Mouse (Mus musculus) cerebellum, postnatal 10 days (tissue): ENCODE measurements at regions not wholly inside any gene's neighbourhood (a gene's known extent, or its start where the extent isn't known, plus 50 kb on each side); places are given as distances from the start of the nearest gene placed in this dataset.
A peak's percentile ranks its signal among the peaks of the same experiment; 100 is the strongest.

ENCODE experiments used
- DNase-seq, 2 experiments: peaks; one replicate each; pipeline ENCODE4 v3.0.0; 2021; ENCODE audit warnings: mixed read lengths in 2 of 2

DNA sequence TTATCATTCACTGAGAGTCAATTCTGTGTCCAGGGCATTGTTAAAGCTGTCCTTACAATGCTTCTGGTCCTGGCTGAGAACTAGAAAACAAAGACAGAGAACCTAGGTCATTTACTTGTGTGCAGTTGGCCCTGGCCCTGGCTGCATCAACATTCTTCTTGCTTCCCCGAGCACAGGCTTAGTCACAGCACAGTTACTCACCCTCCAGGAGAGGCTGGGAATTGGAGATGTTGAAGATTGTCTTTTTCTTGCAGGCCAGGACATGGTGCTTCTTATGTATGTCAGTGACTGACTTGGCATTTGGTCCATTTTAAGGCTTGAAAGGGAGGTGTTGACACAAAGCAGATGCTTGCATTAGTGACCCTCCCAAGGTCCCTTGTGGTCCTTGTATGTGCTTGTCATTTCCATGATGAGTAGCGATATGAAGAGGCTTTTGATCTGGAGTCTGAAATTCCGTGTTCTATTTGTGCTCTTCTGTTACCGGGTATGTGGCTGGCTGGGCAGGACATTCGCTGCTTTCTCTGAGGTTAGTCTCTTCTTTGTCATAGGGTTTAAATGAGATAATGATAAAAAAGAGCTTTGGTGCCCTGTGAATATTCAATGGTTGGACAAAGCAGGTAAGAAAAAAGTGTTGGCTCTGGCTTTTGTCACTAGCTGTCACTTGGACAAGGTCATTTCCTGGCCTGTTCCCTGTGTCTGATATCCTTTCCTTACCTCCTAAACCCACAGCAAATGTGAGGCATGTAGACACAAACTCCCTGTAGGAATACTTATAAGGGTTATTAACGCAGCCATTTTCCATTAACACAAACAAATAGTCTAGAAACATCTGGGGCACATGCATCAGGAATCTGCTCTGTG is 285.0 kb upstream of the Gm21798 start:
- DNase-seq, result no peak

DNA sequence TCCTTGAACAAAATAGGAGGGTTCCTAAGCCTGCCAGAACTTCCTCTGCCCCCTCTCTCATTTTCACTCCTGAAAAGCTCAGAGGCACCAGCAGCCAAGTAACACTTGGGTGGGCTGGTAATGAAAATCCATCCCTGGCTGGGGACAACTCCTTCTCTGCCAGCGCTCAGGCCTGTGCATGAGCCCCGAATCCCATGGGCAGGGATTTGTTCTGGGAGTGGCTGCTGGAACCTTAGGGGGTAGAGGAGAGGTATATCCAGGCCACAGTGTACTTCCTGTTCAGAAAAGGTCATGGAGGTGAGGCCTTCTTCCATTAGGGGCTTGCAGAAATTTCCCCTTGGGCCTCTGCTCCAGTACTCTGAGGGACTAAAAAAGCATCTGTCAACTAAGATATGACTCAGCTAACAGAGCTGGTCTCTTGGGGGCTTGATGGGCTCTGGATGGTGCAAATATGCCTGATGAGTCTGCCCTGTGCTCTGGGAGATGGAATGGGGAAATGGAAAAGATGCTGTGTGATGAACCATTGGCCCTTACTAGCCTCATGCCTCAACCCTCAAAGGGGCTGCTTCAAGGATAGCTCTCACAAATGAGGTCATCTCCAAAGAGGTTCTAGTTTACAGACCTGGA is 284.2 kb upstream of the Gm21798 start:
- peak; percentile 52 to 67 for DNase-seq

DNA sequence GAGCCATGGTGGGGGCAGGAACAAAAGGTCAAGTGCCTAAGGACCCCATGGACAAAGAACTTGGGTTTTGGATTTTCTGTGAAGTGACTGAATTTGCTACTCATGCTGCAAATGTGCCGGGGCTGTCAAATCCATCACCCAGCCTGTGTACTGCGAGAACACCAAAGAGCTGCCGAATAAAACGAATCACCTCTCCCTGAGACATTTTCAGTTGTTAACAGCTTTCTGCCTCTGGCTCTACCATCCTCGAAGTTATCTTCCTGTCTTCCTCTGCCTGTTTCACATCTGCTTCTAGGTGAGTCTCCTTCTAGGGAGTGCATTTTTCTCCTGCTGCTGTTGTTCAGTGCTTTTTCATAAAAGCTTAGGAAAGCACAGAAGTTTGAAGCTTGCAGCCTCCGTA is 283.3 kb upstream of the Gm21798 start:
- DNase-seq, result no peak

DNA sequence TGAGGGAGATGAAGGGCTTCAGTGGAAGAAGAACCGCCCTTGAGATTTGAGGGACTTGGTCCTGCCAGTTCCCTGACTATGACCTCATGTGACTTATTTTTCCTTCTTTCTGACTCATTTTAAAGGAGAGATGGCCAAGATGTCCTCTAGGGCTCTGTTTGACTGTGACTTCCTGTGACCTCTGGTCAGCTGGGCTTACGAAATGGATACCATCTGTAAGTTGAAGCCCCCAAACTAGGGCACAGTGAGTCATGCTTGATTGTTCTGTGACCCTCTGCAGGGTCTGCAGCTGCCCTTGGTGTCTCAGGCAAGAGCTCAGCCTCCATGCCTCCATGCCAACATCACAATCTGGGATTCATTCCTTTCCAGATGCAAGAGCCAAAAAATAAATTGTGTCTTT is 282.3 kb upstream of the Gm21798 start:
- DNase-seq, result peak; percentile 46 to 48

DNA sequence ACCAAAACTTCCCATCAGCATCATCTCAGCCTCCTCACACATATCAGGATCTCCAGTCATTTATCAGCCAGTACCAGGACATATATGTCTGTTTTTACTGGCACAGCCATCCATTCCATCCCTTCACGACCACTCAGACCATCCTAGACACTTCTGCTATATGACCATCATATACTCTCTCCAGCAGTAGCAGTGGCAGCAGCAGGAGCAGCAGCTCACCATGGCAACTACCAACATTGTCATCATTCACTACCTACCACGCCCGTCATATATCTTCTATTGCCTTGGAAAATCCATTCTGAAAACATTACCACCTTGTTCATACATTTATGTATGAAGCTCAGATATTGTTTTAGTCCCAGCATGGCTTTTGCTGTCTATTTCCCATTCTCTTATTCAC is 276.1 kb upstream of the Gm21798 start:
- DNase-seq, result no peak

DNA sequence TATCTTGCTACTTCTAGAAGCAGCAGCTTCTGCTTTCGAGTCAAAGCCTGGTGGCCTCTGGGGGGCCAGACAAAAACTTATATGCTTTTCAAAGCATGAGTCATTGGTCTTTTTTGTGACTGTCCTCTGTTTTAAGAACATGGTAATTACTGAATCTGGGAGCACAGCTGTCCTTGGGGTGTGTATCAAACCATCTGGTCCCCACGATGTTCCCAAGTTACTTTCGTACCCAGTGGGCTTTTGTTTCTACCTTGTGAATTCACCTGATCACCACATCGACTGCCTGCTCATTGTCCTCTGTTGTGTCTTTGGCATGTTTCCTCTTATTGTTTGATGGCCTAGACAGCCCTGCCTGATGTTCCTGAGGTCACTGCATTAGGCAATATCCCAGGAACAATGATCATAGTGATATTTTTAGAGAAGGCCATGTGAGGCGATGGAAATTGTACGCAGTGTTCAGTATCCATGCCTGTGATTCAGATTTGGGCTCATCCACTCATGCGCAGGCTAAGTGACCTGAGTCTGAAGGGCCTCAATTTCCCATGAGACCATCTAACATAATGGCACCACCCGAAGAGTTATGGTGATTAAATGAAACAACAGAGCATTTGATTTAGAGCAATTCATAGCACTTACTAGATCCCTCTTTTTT is 275.1 kb upstream of the Gm21798 start:
- no peak for DNase-seq

DNA sequence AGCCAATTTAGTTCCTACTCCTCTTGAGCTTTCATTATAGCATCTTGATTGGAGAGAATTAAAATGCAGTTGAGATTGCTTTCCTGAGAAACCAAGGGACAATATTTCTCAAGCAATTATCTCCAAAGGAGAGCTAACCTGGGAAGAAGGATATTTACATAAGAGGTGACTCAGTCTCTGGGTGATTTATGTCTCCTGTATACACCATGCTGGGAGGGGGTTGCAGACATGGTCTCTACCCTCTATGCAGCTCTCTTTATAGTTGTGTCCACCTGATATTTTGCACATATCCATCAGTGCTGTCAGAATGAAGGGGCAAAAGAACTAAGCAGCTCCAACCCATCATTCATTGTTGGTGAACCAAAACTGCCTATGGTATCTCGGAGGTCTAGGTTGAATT is 274.6 kb upstream of the Gm21798 start:
- DNase-seq, result no peak

DNA sequence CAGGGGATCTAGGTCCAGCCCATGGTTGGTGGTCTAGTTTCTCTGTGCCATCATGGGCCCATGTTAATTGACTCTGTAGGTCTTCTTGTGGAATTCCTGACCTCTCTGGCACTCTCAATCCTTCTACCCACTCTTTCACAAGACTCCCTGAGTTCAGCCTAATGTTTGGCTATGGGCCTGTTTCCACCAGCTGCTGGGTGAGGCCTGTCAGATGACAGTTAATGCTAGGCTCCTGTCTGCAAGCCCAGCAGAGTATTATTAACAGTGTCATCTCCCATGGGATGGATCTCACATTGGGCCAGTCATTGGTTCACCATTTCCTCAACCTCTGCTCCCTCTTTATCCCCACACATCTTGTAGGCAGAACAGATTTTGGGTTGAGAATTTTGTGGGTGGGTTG is 271.5 kb upstream of the Gm21798 start:
- DNase-seq, result no peak

DNA sequence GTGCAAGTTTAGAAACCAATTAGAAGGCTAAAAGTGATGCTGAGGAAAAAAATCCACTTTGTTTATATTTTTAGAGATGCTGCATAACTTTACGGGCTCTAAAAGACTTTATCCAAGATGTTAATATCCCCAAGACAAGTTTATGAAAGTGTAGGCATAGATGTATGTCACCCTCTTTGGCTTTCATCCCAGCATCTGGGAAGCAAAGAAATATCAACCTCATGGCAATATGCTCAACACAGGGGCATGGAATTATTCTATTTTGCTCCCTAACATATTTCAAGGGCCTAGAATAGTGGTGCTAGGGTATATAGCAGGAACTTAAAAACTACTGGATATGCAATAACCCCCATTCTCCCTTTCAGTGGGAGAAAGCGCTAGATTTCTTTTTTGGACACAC is 260.0 kb upstream of the Gm21798 start:
- no peak for DNase-seq

DNA sequence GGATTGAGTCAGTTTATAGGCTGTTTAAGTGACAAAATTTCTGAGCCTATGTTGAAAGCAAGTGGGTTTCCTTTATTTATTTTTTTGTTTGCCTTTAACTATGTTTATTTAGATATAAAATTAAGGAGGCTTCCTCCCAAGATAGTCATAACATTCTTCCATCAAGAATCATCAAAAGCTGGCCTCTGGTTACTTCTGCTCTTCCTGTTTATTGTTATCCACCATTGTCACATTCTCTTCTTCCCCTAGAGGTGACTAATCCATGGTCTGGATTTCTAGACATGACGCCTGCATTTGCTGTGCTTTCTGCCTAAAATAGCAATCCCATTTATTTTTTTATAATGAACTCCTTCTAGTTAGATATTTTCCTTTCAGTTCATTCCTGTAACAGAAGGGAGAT is 259.3 kb upstream of the Gm21798 start:
- no peak for DNase-seq

DNA sequence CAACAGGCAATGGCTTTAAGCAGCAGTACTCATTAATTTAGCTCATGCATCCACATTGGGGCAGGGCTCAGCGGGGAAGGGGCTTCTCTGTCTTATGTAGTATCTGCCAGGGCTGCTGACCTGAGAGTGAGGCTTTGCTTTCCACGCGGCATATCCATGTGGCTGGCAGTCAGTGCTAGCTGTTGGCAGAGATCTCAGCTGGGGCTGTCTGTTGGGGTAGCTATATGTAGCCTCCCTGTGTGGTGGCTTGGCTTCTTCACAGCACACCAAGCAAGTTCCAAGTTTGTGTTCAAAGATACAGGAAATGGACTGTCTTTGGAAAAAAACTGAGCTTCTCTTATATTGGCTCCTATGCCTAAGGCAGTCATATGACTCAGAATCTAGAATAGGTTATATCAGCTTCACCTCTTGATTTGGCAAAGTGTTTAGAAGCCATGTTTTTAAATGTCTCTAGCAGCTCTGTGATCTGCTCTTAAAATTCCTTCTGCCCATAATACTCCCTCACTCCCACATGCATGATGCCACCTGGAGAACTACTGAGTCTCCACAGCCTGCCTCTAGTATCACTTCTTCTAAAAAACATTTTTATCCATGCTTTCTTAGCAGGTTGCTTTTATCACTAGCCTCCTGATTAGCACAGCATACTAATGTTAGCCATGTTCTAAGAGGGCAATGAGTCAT is 254.9 kb upstream of the Gm21798 start:
- peak; percentile 58 to 78 for DNase-seq

DNA sequence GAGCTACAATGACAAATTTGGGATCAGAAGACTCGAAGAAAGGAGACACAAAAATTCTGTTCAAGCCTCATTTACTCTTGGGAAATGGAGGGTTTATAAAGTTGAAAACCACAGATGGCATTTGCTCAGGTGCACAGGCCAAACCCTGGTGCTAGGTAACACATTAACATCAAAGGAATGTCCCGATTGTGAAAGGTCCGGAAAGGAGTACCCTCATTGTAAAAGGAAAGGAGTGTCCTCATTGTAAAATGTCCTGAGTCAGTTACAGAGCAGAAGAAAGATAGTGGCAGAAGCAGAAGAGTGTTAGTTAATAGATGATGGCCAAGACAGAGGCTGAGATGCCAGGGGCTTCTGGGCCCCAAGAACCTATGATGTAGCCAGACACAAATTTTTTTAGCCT is 252.8 kb upstream of the Gm21798 start:
- no peak for DNase-seq

DNA sequence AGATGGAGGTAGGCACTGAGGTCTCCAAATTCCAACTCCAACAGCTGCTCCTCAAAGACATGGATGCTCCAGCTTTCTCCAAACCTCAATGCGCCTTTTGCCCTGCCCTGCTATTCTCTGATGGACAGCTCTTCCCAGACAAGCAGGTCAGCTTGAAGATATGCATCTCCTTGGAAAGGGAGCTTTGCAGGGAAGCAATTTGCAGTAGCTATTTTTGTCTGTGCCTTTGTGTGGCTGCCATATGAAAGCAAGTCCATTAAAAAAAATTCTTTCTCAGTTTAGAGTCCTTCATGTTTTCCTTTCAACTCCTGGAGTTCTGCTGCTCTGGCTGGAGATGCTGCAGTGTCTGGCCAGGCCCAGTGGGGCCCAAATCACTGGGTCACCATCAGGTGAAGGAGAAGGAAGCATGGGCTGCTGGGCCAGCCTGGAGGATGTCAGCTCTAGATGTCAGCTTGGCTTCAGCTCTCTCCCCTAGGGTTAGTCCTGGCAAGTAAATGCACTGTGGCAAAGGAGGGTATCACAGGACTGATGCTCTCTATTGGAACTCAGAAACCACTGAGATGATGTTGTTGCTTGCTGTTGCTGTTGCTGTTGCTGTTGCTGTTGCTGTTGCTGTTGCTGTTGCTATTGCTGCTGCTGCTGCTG is 240.5 kb upstream of the Gm21798 start:
- peak; percentile 73 to 82 for DNase-seq

DNA sequence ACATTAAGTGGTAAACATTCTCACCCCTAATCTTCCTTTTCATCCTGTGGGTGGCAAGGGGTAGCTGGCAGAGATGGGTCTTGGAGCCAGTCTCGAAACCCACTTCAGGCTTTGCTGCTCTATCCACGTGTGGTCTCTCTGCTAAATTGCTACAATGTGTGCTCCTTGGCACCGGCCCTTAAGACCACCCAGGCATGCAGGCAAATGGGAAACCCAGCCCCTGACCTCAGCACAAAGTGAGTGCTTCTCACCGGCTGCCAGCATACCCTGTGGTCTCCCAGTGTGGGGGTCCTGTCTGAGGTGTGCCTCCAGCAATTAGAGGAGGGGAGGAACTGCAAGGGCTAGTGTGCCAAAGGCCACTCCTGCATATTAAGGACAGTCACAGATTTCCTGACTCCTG is 238.5 kb upstream of the Gm21798 start:
- DNase-seq, result peak; percentile 58 to 75

DNA sequence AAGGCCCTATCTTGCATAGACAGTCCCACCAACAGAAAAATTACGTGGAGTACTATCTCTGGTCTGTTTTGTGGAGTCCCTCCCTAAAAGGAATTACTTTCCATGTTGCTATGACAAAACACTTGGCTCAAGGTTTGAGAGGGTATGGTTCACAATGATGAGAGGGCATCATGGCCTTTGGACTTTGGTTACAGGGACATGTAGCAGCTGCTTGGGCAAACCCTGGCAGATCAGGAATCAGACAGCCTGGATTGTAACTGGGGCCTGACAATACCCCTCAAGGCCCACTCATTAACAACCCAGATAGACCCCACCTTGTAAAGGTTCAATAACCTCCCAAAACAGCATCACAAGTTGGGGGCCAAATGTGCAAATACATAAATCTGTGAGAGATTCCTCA is 237.0 kb upstream of the Gm21798 start:
- DNase-seq, result no peak

DNA sequence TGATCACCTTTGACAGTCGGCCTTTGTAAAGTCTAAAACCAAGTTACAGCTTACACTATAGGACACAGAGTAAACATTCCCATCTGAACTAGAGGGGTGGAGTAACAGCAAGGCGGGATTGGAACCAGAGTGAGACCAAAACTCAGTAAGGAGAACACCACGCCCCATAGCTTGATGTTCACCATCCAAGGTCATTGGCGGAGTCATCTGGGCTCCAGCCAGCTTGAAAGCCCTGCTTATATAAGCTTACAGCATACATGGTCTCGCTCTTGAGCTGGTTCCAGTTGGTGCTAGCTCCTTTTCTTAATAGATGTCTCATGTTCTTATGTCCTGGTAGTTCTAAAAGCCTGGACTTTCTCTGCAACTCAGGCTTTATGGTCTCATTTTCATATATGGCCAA is 236.4 kb upstream of the Gm21798 start:
- no peak for DNase-seq

DNA sequence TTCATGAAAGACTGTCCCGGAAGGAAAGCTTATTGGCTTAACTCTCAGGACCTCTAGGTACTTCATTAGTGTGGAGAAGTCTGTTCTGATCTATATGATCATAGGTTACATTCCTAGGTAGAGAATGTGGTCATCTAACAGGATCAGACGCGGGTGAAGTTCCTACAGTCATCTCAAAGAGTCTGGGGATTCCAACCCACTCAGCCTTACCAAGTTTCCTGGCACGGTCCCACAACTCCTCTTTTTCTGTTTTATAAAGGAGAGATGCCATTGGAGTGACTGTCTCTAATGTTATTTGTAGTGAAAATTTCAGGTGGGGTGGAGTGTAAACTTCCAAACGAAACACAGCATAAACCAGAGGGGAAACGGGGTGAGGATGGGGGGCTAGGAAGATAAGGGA is 233.4 kb upstream of the Gm21798 start:
- DNase-seq, result no peak

DNA sequence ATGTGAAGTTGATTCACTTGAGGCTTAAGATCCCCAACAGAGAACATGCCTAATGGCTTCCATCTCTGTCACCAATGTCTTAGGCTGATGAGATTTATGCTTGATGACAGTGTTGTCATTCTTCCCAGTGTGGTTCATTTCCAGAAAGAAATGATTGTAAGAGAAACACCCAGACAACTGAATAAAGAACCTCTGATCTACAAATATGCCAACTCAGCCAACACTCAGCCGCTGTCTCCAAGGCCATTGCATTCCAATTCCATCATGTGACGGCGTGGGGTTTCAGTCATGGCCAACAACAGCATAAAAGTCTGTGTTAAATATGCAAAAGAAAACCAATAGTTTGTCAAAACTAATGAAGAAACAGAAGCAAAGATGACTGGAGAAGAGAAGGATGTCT is 230.7 kb upstream of the Gm21798 start:
- DNase-seq, result no peak

DNA sequence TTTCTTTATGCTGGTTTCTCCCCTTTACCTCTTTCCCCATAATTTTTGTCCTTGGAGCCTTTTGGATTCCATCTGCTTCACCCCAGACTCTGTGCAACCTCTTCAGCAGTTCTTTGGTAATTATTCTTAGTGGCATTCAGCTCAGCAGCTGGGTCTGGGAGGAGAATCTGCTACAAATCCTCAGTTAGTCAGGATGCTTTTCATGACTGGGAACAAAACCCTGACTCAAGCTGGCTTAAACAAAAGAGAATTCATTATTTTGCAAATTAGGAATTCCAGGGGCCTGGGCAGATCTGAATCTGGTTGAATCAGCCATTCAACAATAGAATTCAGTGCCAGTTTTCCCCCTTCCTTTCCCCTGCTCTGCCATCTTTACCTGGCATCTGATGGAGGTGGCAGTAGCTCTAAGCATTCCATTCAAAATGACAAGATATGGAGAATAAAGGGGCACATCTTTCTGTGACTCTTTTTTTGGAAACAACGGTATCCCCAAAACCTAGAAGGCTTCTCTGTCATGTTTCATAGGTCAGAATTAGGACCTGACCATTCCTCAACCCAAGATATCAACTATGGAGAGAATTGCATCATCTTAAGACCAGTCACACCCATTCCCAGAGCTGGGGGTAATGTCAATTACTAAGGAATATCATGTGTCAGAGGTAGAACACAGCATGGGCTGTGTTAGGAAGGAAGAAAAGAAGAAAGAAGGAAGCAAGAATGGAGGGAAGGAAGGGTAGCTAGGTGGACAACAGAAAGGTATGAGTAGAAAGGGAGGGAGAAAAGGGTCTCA is 227.2 kb upstream of the Gm21798 start:
- DNase-seq, result no peak

DNA sequence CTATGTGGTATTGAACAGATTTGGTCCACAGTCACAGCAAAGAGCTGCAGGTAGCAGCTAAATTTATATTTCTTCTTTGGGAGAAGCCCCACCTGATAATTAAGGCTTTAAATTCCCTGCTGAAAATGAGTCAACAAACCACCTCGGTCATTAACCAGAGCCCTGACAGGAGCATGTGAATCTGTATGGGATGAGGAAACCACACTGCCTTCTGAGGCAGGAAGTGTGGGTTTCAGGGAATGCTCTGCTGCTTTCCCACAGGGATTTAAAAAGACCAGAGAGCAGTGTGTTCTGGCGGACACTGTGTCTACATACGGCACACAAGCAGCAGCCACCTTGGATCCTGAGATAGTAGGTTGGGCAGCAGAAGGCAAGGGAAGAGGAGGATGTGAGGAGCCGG is 204.0 kb upstream of the Gm21798 start:
- no peak for DNase-seq

DNA sequence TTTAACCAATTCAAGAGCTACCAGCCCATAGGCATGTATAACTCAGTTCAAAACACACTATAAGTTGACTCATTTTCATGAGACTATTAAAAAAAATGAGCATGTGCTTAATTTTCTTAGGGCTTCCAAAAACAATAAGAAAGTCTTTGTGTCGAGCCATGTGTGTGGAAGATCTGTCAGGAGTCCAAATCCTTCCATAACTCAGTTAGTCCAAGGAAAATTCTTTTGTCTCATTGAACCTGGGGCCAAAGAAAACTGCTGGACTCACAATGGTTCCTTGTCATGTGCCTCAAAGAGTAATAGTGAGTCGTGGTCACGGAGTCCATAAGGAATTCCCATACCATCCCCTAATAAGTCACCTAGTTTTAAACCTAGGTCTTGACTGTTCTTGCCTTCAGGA is 199.0 kb upstream of the Gm21798 start:
- DNase-seq, result no peak

DNA sequence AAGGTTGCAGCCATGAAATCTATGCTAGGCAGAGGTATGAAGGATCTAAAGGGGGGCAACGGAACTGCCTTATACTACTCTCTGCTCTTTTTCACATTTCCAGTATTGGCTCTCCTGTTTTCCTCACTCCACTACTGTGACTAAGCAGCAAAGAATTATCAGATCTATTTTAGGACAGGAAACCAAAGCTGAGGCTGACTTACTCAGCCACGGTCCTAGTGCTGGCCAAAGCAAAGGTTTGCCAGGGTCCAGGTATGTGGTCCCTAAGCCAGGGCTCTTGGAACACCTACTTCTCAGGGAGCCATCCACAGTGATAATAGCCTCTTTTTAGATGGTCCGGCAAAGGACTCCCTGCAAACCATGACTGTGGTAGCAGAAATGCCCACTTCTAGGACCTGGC is 195.6 kb upstream of the Gm21798 start:
- DNase-seq, result no peak
